Mouse (Mus musculus): ENCODE results near the gene 4930469K13Rik.
A peak's percentile ranks its signal among the peaks of the same experiment; 100 is the strongest.

Gene 4930469K13Rik

GRCm38 (mm10) chr11:34035909-34036658 is 62.3 kb downstream of the 4930469K13Rik start:
- DNase-seq (ENCODE audit: low read depth), result peak; percentile 82

GRCm38 (mm10) chr11:34034794-34035193 is 63.6 kb downstream of the 4930469K13Rik start:
- peak; percentile 37 for DNase-seq (ENCODE audit: low read depth)

- DNase-seq (ENCODE audit: low read depth), result peak; percentile 70
Measured at GRCm38 (mm10) chr11:34034008-34034505, 64.3 kb downstream of the 4930469K13Rik start.

- peak; percentile 78 for DNase-seq (ENCODE audit: low read depth)
Measured at GRCm38 (mm10) chr11:34031015-34031805, 67.1 kb downstream of the 4930469K13Rik start.

GRCm38 (mm10) chr11:34029658-34030057 is 68.7 kb downstream of the 4930469K13Rik start:
- no peak for DNase-seq (ENCODE audit: low read depth)

- no peak for DNase-seq (ENCODE audit: low read depth)
Measured at GRCm38 (mm10) chr11:34025091-34025490, 73.3 kb downstream of the 4930469K13Rik start.

GRCm38 (mm10) chr11:34012007-34012652 is 86.2 kb downstream of the 4930469K13Rik start:
- DNase-seq (ENCODE audit: low read depth), result peak; percentile 36

- peak; percentile 94 for DNase-seq (ENCODE audit: low read depth)
Measured at GRCm38 (mm10) chr11:34010859-34011172, 87.5 kb downstream of the 4930469K13Rik start.

- peak; percentile 90 for DNase-seq (ENCODE audit: low read depth)
Measured at GRCm38 (mm10) chr11:34010133-34010858, 88.1 kb downstream of the 4930469K13Rik start.

- DNase-seq (ENCODE audit: low read depth), result peak; percentile 87
Measured at GRCm38 (mm10) chr11:34009316-34010087, 88.9 kb downstream of the 4930469K13Rik start.

- DNase-seq (ENCODE audit: low read depth), result peak; percentile 95
Measured at GRCm38 (mm10) chr11:34008702-34009101, 89.7 kb downstream of the 4930469K13Rik start.

- peak; percentile 84 for DNase-seq (ENCODE audit: low read depth)
Measured at GRCm38 (mm10) chr11:34008214-34008613, 90.1 kb downstream of the 4930469K13Rik start.

- peak; percentile 52 for DNase-seq (ENCODE audit: low read depth)
Measured at GRCm38 (mm10) chr11:34007616-34008015, 90.7 kb downstream of the 4930469K13Rik start.

- DNase-seq (ENCODE audit: low read depth), result no peak
Measured at GRCm38 (mm10) chr11:34002593-34002965, 95.8 kb downstream of the 4930469K13Rik start.

- DNase-seq (ENCODE audit: low read depth), result peak; percentile 89
Measured at GRCm38 (mm10) chr11:34001938-34002592, 96.3 kb downstream of the 4930469K13Rik start.

- DNase-seq (ENCODE audit: low read depth), result peak; percentile 42
Measured at GRCm38 (mm10) chr11:34000416-34000815, 97.9 kb downstream of the 4930469K13Rik start.

- DNase-seq (ENCODE audit: low read depth), result no peak
Measured at GRCm38 (mm10) chr11:33998244-33998643, 100.1 kb downstream of the 4930469K13Rik start.

- no peak for DNase-seq (ENCODE audit: low read depth)
Measured at GRCm38 (mm10) chr11:33993496-33993895, 104.9 kb downstream of the 4930469K13Rik start.

GRCm38 (mm10) chr11:33992938-33993337 is 105.4 kb downstream of the 4930469K13Rik start, which contains the start of gene Kcnip1:
Gene Kcnip1 (minus strand): TSS chr11:33993152.
- DNase-seq (ENCODE audit: low read depth), result no peak

- no peak for DNase-seq (ENCODE audit: low read depth)
Measured at GRCm38 (mm10) chr11:33990002-33990401, 108.4 kb downstream of the 4930469K13Rik start.
